Mouse (Mus musculus) skeletal muscle tissue, adult 2 months (tissue): ENCODE measurements around the gene Alk.

Experiments used
- DNase-seq: peaks from one replicate; pipeline ENCODE4 v3.0.0-alpha.2; 2012; ENCODE audit warnings: low read depth, low spot score

The Alk gene

GRCm38 (mm10) chr17:72265171-72266022 lies 339.0 kb downstream of the Alk start:
- DNase-seq = no peak

- no peak for DNase-seq
Measured at GRCm38 (mm10) chr17:72253411-72253810, 351.0 kb downstream of the Alk start.

DNA sequence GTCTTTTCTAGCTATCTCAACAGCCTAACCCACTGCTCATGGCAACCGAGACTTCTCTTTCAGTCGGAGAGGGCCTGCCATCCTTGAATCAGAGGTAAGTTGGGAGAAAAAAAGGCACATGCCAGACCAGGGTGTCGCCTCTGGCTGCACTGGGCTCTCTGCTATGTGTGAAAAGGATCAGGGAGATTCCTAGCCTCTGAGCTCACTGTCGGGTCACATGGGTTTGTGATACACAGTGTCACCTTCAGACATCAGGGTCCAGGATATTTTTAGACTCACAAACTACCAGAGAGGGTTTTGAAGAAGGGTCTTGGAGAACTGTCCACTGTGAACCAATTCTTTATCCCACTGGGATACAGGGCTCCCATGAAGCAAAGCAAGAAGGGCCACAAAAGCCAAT lies 352.9 kb downstream of the Alk start:
- no peak for DNase-seq

- DNase-seq = no peak
Measured at GRCm38 (mm10) chr17:72250482-72251405, 353.7 kb downstream of the Alk start.

DNA sequence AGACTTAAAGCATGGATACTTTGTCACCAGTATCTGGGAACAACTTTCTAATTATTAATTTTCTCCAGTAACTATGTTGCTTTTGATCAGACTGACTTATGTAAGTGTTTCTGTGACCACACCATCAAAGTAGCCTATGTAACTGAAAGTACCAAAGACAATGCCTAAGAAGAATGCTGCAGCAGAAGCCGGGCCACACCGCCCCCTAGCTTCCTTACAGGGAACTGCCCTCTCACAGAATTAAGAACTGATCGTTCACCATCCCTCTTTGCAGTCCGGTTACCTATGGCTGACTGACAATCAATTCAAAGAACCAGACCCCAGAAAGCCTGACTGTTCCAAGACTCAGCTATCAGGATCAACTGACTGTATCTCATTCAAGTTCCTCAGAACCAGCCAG lies 362.4 kb downstream of the Alk start:
- DNase-seq = peak; percentile 13

DNA sequence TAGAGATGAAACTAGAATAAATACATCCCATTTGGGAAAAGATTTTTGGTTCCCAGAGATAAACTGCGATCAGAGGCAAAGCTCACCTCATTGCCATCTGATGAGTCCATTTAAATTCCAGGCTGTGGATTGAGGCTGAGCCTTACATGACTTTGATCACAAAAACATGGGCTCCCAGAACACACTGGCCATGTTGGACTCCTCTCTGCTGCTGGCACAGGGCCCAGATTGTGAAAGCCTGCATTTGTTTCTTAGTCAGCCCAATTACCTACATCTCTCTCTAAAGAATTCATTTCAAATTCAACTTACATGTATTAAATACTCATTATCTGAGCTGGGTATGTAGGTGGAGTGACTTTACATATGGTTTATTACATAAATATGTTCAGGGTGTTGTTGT lies 367.1 kb downstream of the Alk start:
- DNase-seq = peak; percentile 8

GRCm38 (mm10) chr17:72230891-72231290 lies 373.5 kb downstream of the Alk start:
- no peak for DNase-seq

- no peak for DNase-seq
Measured at GRCm38 (mm10) chr17:72218816-72219215, 385.6 kb downstream of the Alk start.

DNA sequence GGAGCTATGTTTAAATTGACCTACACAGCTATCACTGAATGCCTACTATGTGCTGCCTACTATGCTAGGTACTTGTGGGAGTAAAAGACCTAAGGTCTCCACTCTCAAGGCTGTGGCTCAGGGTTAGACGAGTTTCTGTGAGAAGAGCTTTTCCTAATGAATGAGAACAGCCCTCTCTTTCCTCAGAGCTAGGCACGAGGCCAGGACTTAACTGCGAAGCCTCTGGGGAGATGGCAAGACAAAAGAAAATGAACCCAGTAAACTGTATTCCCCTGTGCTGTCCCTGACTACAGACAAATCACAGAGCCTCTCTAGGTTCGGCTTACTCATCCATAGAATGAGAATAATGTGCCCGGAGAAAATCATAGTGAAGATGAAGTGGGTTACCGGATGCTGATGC lies 406.9 kb downstream of the Alk start:
- no peak for DNase-seq

DNA sequence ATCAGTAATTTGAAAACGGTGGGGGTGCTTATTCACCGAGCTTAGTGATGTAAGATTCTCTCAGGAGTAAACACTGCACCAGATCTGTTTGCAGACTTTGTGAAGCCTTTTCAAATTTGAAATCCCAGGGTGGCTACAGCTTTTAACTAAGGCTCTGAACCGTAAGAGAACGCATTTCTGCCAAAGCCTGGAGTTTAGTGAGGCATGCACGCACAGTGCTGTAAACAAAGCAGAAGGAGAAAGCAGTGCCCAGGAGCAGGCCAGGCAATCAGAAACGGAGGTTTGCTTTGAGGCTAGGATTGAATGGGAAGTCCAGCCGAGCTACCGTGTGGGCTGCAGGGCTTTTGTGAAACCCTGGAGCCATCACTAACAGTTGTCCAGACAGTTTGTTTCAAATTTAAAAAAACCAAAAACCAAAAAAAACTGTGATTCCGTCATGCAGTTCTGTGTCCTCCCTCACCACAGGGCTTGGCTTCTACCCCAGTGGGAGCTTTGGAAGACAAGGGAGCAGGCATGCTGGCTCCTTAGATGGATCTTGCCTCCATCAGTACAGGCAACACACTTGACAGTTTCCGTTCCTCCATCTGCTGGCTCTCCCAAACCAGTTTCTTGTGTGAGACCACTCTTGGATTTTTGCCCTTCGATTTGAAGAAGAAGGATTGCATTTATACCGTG lies 409.3 kb downstream of the Alk start:
- DNase-seq = no peak

GRCm38 (mm10) chr17:72190536-72190935 lies 413.9 kb downstream of the Alk start:
- DNase-seq = no peak

DNA sequence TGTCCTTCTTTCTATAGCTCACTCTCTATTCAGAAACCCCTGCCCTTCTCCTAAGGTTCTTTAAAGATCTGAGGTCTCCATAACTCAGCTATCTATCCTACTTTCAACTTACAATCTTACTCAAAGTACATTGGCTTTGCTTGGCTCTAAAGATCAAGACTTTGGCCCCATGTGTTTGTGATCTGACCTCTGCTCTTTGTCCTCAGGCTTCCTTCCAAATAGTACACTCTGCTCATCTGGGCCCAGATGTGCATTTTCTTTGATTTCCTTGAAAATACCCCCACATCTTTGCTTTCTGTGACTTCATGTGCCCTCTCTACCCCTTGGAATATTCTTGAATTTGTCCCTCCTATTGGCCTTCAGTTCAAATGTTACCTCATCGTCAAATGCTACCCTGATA lies 417.4 kb downstream of the Alk start:
- DNase-seq = no peak

DNA sequence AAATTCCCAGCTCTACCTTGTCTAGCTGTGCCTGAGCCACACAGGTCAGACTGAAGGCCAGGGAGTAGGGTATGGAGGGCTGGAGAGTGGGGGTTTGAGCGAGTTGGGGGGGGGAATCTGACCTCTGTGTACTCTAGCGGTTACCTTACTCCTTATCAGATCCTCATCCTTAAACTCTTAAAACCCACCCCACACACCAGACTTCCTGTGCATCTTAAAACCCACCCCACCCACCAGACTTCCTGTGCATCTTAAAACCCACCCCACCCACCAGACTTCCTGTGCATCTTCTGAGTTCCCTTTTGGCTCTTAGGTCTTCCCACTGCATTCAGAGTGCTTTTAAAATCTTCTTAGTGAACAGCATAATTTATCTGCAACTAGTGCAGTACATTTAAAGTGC lies 422.0 kb downstream of the Alk start:
- no peak for DNase-seq

DNA sequence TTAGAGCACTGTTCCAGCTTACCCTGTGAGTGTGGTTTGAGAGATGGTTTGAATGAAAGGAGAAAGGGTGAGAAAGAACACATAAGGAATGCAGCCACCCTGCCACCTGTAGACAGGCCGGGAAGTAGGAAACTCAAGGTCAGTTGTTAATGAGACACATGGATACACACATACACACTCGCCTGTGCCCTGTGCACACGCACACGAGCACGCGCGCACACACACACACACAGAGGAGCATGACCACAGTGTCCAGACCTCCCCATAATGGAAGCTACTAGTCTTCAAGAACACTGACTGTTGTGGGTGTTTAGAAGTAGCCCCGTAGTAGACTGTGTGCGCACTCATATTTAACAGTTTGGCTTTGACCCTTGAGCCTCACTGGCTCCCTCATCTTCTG lies 424.2 kb downstream of the Alk start:
- DNase-seq = no peak

DNA sequence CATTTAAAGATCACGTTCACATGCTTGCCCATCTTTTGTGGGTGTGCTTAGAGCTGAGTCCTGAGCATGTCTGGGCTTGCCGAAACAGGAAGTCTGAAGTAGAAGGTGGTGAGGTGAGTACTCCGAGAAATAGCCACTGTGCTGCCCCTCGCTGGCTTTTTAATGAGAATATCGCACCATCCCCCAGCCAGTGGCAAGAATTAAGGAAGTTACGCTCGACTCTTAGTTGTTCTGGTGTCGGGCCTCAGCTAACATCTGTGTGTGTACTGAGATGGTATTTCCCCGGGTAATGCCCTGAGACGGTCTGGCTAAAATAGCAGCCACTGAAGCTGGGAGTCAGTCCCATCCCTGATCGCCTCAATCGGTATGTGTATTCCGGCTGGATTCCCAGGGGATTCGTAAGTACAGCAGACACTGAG lies 424.7 kb downstream of the Alk start:
- no peak for DNase-seq

- DNase-seq = no peak
Measured at GRCm38 (mm10) chr17:72173778-72174177, 430.6 kb downstream of the Alk start.

- DNase-seq = no peak
Measured at GRCm38 (mm10) chr17:72168152-72168551, 436.3 kb downstream of the Alk start.

- DNase-seq = no peak
Measured at GRCm38 (mm10) chr17:72158857-72159385, 445.5 kb downstream of the Alk start.

GRCm38 (mm10) chr17:72157830-72158629 lies 446.4 kb downstream of the Alk start:
- no peak for DNase-seq

- DNase-seq = no peak
Measured at GRCm38 (mm10) chr17:72153038-72153437, 451.4 kb downstream of the Alk start.
